Mouse (Mus musculus) midbrain, embryonic 14.5 days (tissue): ENCODE measurements at regions not wholly inside any gene's neighbourhood (a gene's known extent, or its start where the extent isn't known, plus 50 kb on each side); places are given as distances from the start of the nearest gene placed in this dataset.

Experiments used
- ATAC-seq: fragments of 200-750 bp; cut with Nextera tagmentation; 2 replicates; pipeline ENCODE4 v1.8.0; 2017; ENCODE audit warnings: moderate number of reproducible peaks, moderate library complexity; ENCODE audit not compliant: low FRiP score, low TSS enrichment
- DNase-seq: peaks from one replicate; pipeline ENCODE4 v3.0.0-alpha.2; 2015
- H3K27ac ChIP-seq: fragments of 300-500 bp; sonication (generic); replicated peaks from 2 replicates; pipeline ENCODE4 v1.5.1; 2014; ENCODE audit warnings: mild to moderate bottlenecking, low read depth, low read length, moderate library complexity
- H3K27me3 ChIP-seq: fragments of 300-500 bp; sonication (generic); 2 replicates; pipeline ENCODE4 v1.6.1; 2014; ENCODE audit warnings: low read length, control low read depth, mixed read lengths; ENCODE audit not compliant: control insufficient read depth, insufficient read depth
- H3K36me3 ChIP-seq: fragments of 300-500 bp; sonication (generic); 2 replicates; pipeline ENCODE4 v1.6.1; 2014; ENCODE audit warnings: low read length, control low read depth; ENCODE audit not compliant: control insufficient read depth, insufficient read depth
- H3K4me1 ChIP-seq: fragments of 300-500 bp; sonication (generic); 2 replicates; pipeline ENCODE4 v1.6.1; 2014; ENCODE audit warnings: mild to moderate bottlenecking, antibody characterized with exemption, low read length, control low read depth; ENCODE audit not compliant: control insufficient read depth, insufficient read depth
- H3K4me2 ChIP-seq: fragments of 300-500 bp; sonication (generic); 2 replicates; pipeline ENCODE4 v1.6.1; 2014; ENCODE audit warnings: mild to moderate bottlenecking, low read length, moderate library complexity
- H3K4me3 ChIP-seq: fragments of 300-500 bp; sonication (generic); replicated peaks from 2 replicates; pipeline ENCODE4 v1.5.1; 2014; ENCODE audit warnings: low read depth, low read length
- H3K9ac ChIP-seq: fragments of 300-500 bp; sonication (generic); replicated peaks from 2 replicates; pipeline ENCODE4 v1.6.1; 2014; ENCODE audit warnings: mild to moderate bottlenecking, low read length, moderate library complexity
- H3K9me3 ChIP-seq: fragments of 300-500 bp; sonication (generic); 2 replicates; pipeline ENCODE4 v1.6.1; 2016; ENCODE audit warnings: low read length, control low read depth, mixed read lengths; ENCODE audit not compliant: control insufficient read depth
- WGBS: fragments of 180-500 bp; shearing (Covaris S2); extraction: QIAGEN DNeasy Blood & Tissue Kit; methylation state at CpG from one replicate; pipeline ENCODE4 v1.1.7; 2014; 5-methylcytosine and 5-hydroxymethylcytosine counted together

DNA sequence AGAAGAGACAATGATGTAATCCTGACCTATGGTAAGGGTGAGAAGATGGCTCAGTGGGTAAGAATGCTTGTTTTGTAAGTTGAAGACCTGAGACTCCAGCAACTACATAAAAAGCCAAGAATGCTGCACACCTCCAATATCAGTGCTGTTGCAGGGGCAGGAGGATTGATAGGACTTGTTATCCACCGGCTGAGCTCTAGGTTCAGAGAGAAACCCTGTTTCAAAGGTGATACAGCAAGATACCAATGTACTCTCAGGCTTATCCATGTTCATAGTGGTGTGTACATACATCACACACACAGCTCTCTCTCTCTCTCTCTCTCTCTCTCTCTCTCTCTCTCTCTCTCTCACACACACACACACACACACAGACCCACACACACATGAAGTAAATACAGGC, 256.3 kb upstream of the Fam98a start:
- Histone ChIP-seq H3K27ac (no peak overlapping the region), H3K4me3 (no peak overlapping the region), H3K4me1 (no peaks in the 10 kb centered on the region), H3K36me3 (no peaks in the 10 kb centered on the region), H3K9me3 (no peaks in the 10 kb centered on the region), H3K9ac (no peak overlapping the region), H3K4me2 (no peak overlapping the region), H3K27me3 (no peaks in the 10 kb centered on the region)
- DNase-seq (no peak), ATAC-seq (no peak)
- WGBS = 70% methylated on average over 1 of the region's 1 CpGs

GRCm38 (mm10) chr17:75804358-75804757, 252.6 kb upstream of the Fam98a start:
- Histone ChIP-seq H3K4me2 (no peak overlapping the region), H3K27ac (no peak overlapping the region), H3K36me3 (no peaks in the 10 kb centered on the region), H3K27me3 (no peaks in the 10 kb centered on the region), H3K9me3 (no peaks in the 10 kb centered on the region), H3K9ac (no peak overlapping the region), H3K4me1 (no peaks in the 10 kb centered on the region), H3K4me3 (no peak overlapping the region)
- ATAC-seq (no peak), DNase-seq (peak; percentile 22)
- WGBS = 53% methylated on average over 1 of the region's 1 CpGs

DNA sequence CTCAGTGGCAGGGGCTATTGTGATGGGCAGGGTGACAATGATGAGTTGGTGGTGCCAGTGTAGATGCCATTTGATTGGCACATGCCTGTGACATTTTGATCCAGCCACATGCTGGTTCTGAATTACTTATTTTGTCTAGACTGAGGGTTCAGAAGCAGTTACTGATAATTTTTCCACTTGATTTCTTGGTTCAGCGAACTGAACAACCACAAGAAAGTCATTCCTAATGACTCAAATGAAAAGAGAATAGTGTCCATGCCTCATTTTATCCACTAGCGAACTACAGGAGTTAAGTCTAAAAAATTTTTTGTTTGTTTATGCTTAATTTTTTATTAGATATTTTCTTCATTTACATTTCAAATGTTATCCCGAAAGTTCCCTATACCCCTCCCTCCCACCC, 244.6 kb upstream of the Fam98a start:
- H3K4me1 ChIP-seq = no peaks in the 10 kb centered on the region
- H3K4me3 ChIP-seq = no peak overlapping the region
- DNase-seq (no peak), ATAC-seq (no peak)
- no peaks in the 10 kb centered on the region for H3K9me3 ChIP-seq
- no peak overlapping the region for H3K4me2 ChIP-seq
- H3K36me3 ChIP-seq = no peaks in the 10 kb centered on the region
- no peak overlapping the region for H3K9ac ChIP-seq
- 90% methylated on average over 3 of the region's 3 CpGs for WGBS
- H3K27ac ChIP-seq = no peak overlapping the region
- no peaks in the 10 kb centered on the region for H3K27me3 ChIP-seq

GRCm38 (mm10) chr17:75795772-75796171, 244.0 kb upstream of the Fam98a start:
- ATAC-seq (no peak), DNase-seq (no peak)
- Histone ChIP-seq H3K36me3 (no peaks in the 10 kb centered on the region), H3K27ac (no peak overlapping the region), H3K4me3 (no peak overlapping the region), H3K4me2 (no peak overlapping the region), H3K9ac (no peak overlapping the region), H3K9me3 (no peaks in the 10 kb centered on the region), H3K27me3 (no peaks in the 10 kb centered on the region), H3K4me1 (no peaks in the 10 kb centered on the region)
- WGBS = 89% methylated on average over 3 of the region's 3 CpGs

DNA sequence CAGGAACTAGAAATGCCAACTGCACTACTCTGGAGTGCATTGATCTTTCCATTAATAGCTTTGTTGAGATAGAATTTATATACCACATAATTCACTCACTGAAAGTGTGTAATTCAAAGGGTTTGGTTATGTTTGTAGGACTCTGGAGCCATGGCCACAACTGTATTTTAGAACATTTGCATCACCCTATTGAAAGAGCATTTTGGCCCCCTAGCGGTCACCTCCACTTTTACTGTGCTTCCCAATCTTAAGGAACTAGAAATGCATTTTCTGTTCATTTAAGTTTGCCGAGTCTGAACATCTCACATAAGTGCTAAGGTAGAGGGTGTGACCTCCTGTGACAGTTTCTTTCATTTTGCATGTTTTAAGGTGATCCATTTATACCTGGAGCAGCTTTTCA, 228.0 kb upstream of the Fam98a start:
- no peaks in the 10 kb centered on the region for H3K4me1 ChIP-seq
- H3K27me3 ChIP-seq = no peaks in the 10 kb centered on the region
- no peak overlapping the region for H3K4me3 ChIP-seq
- H3K9me3 ChIP-seq = no peaks in the 10 kb centered on the region
- peak; percentile 42 for DNase-seq
- ATAC-seq = 0 out of 2 replicates have a peak, but pooled peaks have one; percentile 14
- no peak overlapping the region for H3K9ac ChIP-seq
- 53% methylated on average over 2 of the region's 2 CpGs for WGBS
- H3K36me3 ChIP-seq = no peaks in the 10 kb centered on the region
- no peak overlapping the region for H3K4me2 ChIP-seq
- no peak overlapping the region for H3K27ac ChIP-seq

GRCm38 (mm10) chr17:75776611-75777010, 224.9 kb upstream of the Fam98a start:
- no peaks in the 10 kb centered on the region for H3K4me1 ChIP-seq
- H3K9me3 ChIP-seq = no peaks in the 10 kb centered on the region
- no peaks in the 10 kb centered on the region for H3K36me3 ChIP-seq
- H3K27me3 ChIP-seq = no peaks in the 10 kb centered on the region
- H3K4me2 ChIP-seq = no peak overlapping the region
- DNase-seq (no peak), ATAC-seq (no peak)
- no peak overlapping the region for H3K27ac ChIP-seq
- WGBS = 85% methylated on average over 7 of the region's 7 CpGs
- no peak overlapping the region for H3K9ac ChIP-seq
- no peak overlapping the region for H3K4me3 ChIP-seq

DNA sequence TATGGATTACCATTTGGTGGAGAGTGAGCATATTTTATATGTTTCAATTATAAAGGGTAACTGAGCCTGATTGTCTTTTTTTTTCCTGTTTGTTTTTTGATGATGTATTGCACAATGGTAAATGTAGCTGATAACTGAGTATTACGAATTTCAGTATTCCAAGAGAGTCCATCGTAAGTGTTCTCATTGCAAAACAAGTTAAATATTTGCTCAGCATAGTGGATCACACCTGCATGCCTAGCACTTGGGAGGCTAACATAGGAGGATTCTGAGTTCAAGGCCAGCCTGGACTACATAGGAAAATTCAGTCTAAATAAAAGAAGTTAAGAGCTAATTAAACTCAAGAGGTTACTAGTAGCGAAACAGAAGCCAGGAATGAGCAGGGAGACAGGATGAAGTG, 223.8 kb upstream of the Fam98a start:
- Histone ChIP-seq H3K4me1 (no peaks in the 10 kb centered on the region), H3K4me3 (no peak overlapping the region), H3K27me3 (no peaks in the 10 kb centered on the region), H3K9me3 (no peaks in the 10 kb centered on the region), H3K4me2 (no peak overlapping the region), H3K36me3 (no peaks in the 10 kb centered on the region), H3K27ac (no peak overlapping the region), H3K9ac (no peak overlapping the region)
- ATAC-seq (no peak), DNase-seq (no peak)
- 92% methylated on average over 3 of the region's 3 CpGs for WGBS

GRCm38 (mm10) chr17:75772861-75773260, 221.1 kb upstream of the Fam98a start:
- Histone ChIP-seq H3K36me3 (no peaks in the 10 kb centered on the region), H3K9ac (no peak overlapping the region), H3K9me3 (no peaks in the 10 kb centered on the region), H3K27me3 (no peaks in the 10 kb centered on the region), H3K27ac (no peak overlapping the region), H3K4me1 (no peaks in the 10 kb centered on the region), H3K4me3 (no peak overlapping the region), H3K4me2 (no peak overlapping the region)
- ATAC-seq (no peak), DNase-seq (no peak)

DNA sequence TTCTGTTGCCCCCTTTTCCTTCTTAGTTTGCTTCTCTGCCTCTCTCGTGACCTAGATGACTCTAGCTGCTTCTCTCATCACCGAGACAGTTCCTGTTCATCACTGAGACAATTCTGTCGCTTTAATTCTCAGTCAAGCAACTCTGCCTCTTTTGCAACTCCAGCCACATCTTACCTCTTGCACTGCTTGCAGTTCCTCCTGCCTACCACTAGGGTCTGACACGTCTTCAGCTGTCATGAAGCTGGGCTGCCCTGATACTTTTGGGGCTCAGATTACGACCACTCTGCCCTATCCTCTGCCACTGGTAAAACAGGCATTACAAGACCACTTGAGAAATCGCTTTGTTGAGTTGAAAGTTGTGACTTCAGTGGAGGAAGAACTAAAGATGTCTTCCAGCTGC, 216.9 kb upstream of the Fam98a start:
- H3K27ac ChIP-seq = no peak overlapping the region
- no peak overlapping the region for H3K9ac ChIP-seq
- H3K27me3 ChIP-seq = no peaks in the 10 kb centered on the region
- no peaks in the 10 kb centered on the region for H3K9me3 ChIP-seq
- no peaks in the 10 kb centered on the region for H3K4me1 ChIP-seq
- DNase-seq (no peak), ATAC-seq (no peak)
- H3K4me3 ChIP-seq = no peak overlapping the region
- WGBS = 88% methylated on average over 6 of the region's 6 CpGs
- H3K4me2 ChIP-seq = no peak overlapping the region
- H3K36me3 ChIP-seq = no peaks in the 10 kb centered on the region
